Mouse (Mus musculus) ES-Bruce4 (cell line): ENCODE data around the gene Hs3st5. TPM values are rescaled to one million over a fixed set of nuclear protein-coding genes. Genes with fewer than 3 reads are reported as not detected.
A peak's percentile ranks its signal among the peaks of the same experiment; 100 is the strongest.
"Not testable (repeated sequence)": the region's sequence is repeated elsewhere in the genome, so short reads cannot be mapped to it uniquely, and the experiment has no call there.

ENCODE experiments used
- H3K27ac ChIP-seq: 2 replicates; pipeline ENCODE4 v1.5.1; 2012; ENCODE audit warnings: low read length, inconsistent platforms; ENCODE audit not compliant: insufficient read depth
- H3K27me3 ChIP-seq: 2 replicates; pipeline ENCODE4 v1.6.1; 2012; ENCODE audit warnings: mild to moderate bottlenecking, low read length, inconsistent platforms; ENCODE audit not compliant: control insufficient read depth, poor library complexity, insufficient read depth, severe bottlenecking
- H3K36me3 ChIP-seq: 2 replicates; pipeline ENCODE4 v1.6.1; 2012; ENCODE audit warnings: inconsistent platforms, mild to moderate bottlenecking, low read length, moderate library complexity; ENCODE audit not compliant: control insufficient read depth, poor library complexity, insufficient read depth, severe bottlenecking
- H3K4me1 ChIP-seq: one replicate; pipeline ENCODE4 v1.8.1; 2011; ENCODE audit warnings: low read length; ENCODE audit not compliant: control insufficient read depth, insufficient read depth
- H3K4me3 ChIP-seq: 2 replicates; pipeline ENCODE4 v1.5.1; 2011; ENCODE audit warnings: low read depth, mild to moderate bottlenecking, low read length
- H3K9ac ChIP-seq: 2 replicates; pipeline ENCODE4 v1.6.1; 2012; ENCODE audit warnings: low read depth, mild to moderate bottlenecking, inconsistent platforms; ENCODE audit not compliant: poor library complexity, severe bottlenecking
- H3K9me3 ChIP-seq: replicated peaks from 2 replicates; pipeline ENCODE4 v1.6.1; 2012; ENCODE audit warnings: mild to moderate bottlenecking, low read length, inconsistent platforms; ENCODE audit not compliant: control insufficient read depth, poor library complexity, insufficient read depth, severe bottlenecking
- CTCF ChIP-seq: IDR thresholded peaks from one replicate; pipeline ENCODE4 v1.8.1; 2011; ENCODE audit warnings: low read depth, low read length
- EP300 ChIP-seq: IDR thresholded peaks from 2 replicates; pipeline ENCODE4 v1.6.1; 2011; ENCODE audit warnings: low read depth, low read length; ENCODE audit not compliant: insufficient read depth
- POLR2A ChIP-seq: IDR thresholded peaks from one replicate; pipeline ENCODE4 v1.8.1; 2011; ENCODE audit warnings: low read length; ENCODE audit not compliant: insufficient read depth
- polyA plus RNA-seq: library from polyadenylated mRNA; stranded (reverse); fragments of >200 nt; gene quantifications from 2 replicates; pipeline ENCODE4 v1.2.4, GENCODE M21; 2011; ENCODE audit warnings: low read depth; ENCODE audit not compliant: missing spikeins, insufficient read depth, insufficient read length

Hs3st5 gene
- polyA plus RNA-seq, 1 experiment, result not detected

- Histone ChIP-seq H3K27ac (no peak overlapping the region), H3K9ac (no peak overlapping the region), H3K36me3 (no peaks in the 10 kb centered on the region), H3K4me3 (no peak overlapping the region), H3K9me3 (no peaks in the 10 kb centered on the region), H3K4me1 (no peaks in the 10 kb centered on the region), H3K27me3 (no peaks in the 10 kb centered on the region)
- no peak for TF ChIP-seq CTCF
- no peak for TF ChIP-seq POLR2A
- TF ChIP-seq EP300, result no peak
Observed at GRCm38 (mm10) chr10:36578375-36579145, 71.9 kb downstream of the Hs3st5 start.

- Histone ChIP-seq H3K36me3 (no peaks in the 10 kb centered on the region), H3K4me1 (no peaks in the 10 kb centered on the region), H3K4me3 (no peak overlapping the region), H3K9me3 (peaks cover 25% of the 10 kb centered on the region), H3K27me3 (no peaks in the 10 kb centered on the region), H3K27ac (no peak overlapping the region), H3K9ac (no peak overlapping the region)
- TF ChIP-seq POLR2A, result no peak
- TF ChIP-seq EP300, result no peak
- TF ChIP-seq CTCF, result no peak
Observed at GRCm38 (mm10) chr10:36610400-36610799, 103.8 kb downstream of the Hs3st5 start.

- peak overlapping the region; percentile 95 for H3K27ac ChIP-seq
- H3K4me1 ChIP-seq, H3K36me3 ChIP-seq, H3K9ac ChIP-seq, H3K4me3 ChIP-seq, H3K27me3 ChIP-seq: not testable (repeated sequence)
- TF ChIP-seq EP300, result peak; percentile 92
- H3K9me3 ChIP-seq, result peaks cover 24% of the 10 kb centered on the region
Observed at GRCm38 (mm10) chr10:36611415-36611814, 104.8 kb downstream of the Hs3st5 start.

DNA sequence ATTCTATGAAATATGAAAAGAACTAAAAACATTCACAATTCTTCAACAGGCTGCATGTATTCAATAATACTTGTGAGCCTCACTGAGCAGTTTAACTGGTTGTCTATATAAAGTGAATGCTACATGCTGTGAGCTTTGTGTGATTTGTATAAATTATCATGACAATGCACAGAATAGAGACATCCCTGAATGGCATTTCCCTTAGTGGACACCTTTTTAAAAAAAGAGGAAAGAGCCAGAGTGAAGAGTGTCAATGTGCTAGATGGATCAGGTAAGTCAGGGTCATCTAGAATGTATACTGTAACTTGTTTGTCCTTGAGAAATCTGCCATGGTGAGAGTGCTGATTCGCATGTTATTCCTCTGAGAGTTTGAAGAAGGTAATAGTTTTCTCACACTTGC, 116.4 kb downstream of the Hs3st5 start:
- Histone ChIP-seq H3K4me3 (no peak overlapping the region), H3K27ac (no peak overlapping the region), H3K9ac (no peak overlapping the region), H3K4me1 (peaks cover 2% of the 10 kb centered on the region), H3K9me3 (no peaks in the 10 kb centered on the region), H3K27me3 (no peaks in the 10 kb centered on the region), H3K36me3 (no peaks in the 10 kb centered on the region)
- TF ChIP-seq CTCF (no peak), POLR2A (no peak), EP300 (no peak)

GRCm38 (mm10) chr10:36627952-36628351, 121.3 kb downstream of the Hs3st5 start:
- Histone ChIP-seq H3K4me1 (peaks cover 2% of the 10 kb centered on the region), H3K9ac (no peak overlapping the region), H3K4me3 (no peak overlapping the region), H3K9me3 (no peaks in the 10 kb centered on the region), H3K27me3 (no peaks in the 10 kb centered on the region), H3K36me3 (no peaks in the 10 kb centered on the region), H3K27ac (no peak overlapping the region)
- no peak for TF ChIP-seq POLR2A
- TF ChIP-seq EP300, result no peak
- no peak for TF ChIP-seq CTCF

GRCm38 (mm10) chr10:36631746-36632145, 125.1 kb downstream of the Hs3st5 start:
- no peak overlapping the region for H3K27ac ChIP-seq
- no peak overlapping the region for H3K9ac ChIP-seq
- H3K9me3 ChIP-seq, result no peaks in the 10 kb centered on the region
- no peak overlapping the region for H3K4me3 ChIP-seq
- H3K27me3 ChIP-seq, result no peaks in the 10 kb centered on the region
- H3K4me1 ChIP-seq, result no peaks in the 10 kb centered on the region
- TF ChIP-seq POLR2A, result no peak
- no peak for TF ChIP-seq CTCF
- TF ChIP-seq EP300, result no peak
- H3K36me3 ChIP-seq, result no peaks in the 10 kb centered on the region
